Mouse (Mus musculus): ENCODE data around the gene Ccer2.

Gene Ccer2

GRCm38 (mm10) chr7:28756079-28756478 is at the start of gene Ccer2:
Gene Ccer2 (plus strand): TSS chr7:28756174.
- DNase-seq: no peak

GRCm38 (mm10) chr7:28709454-28709853 is 46.5 kb upstream of the Ccer2 start:
- DNase-seq: no peak

GRCm38 (mm10) chr7:28710962-28711361 is 45.0 kb upstream of the Ccer2 start:
- DNase-seq: no peak

GRCm38 (mm10) chr7:28714667-28715066 is 41.3 kb upstream of the Ccer2 start:
- no peak for DNase-seq

- DNase-seq: no peak
These were observed 40.4 kb upstream of the Ccer2 start for GRCm38 (mm10) chr7:28715598-28715997.

GRCm38 (mm10) chr7:28716590-28717281 is 39.2 kb upstream of the Ccer2 start, which contains the start of gene Fbxo17:
Gene Fbxo17 (plus strand): TSS chr7:28716804.
- DNase-seq: peak; percentile 77

GRCm38 (mm10) chr7:28717726-28718125 is 38.2 kb upstream of the Ccer2 start:
- DNase-seq: no peak

- no peak for DNase-seq
These were observed 36.8 kb upstream of the Ccer2 start for GRCm38 (mm10) chr7:28719159-28719558.

- DNase-seq: no peak
These were observed 36.3 kb upstream of the Ccer2 start for GRCm38 (mm10) chr7:28719650-28720049.

- DNase-seq: peak; percentile 42
These were observed 35.0 kb upstream of the Ccer2 start for GRCm38 (mm10) chr7:28720753-28721537.

GRCm38 (mm10) chr7:28722079-28722478 is 33.9 kb upstream of the Ccer2 start:
- no peak for DNase-seq

GRCm38 (mm10) chr7:28724613-28725012 is 31.4 kb upstream of the Ccer2 start:
- no peak for DNase-seq

GRCm38 (mm10) chr7:28726600-28726999 is 29.4 kb upstream of the Ccer2 start:
- peak; percentile 87 for DNase-seq

GRCm38 (mm10) chr7:28727649-28728340 is 28.2 kb upstream of the Ccer2 start:
- DNase-seq: peak; percentile 34

- DNase-seq: peak; percentile 91
These were observed 23.4 kb upstream of the Ccer2 start for GRCm38 (mm10) chr7:28732341-28733142.

GRCm38 (mm10) chr7:28733211-28733610 is 22.8 kb upstream of the Ccer2 start:
- no peak for DNase-seq

GRCm38 (mm10) chr7:28735701-28736100 is 20.3 kb upstream of the Ccer2 start:
- peak; percentile 30 for DNase-seq

GRCm38 (mm10) chr7:28739829-28740228 is 16.1 kb upstream of the Ccer2 start:
- DNase-seq: no peak

GRCm38 (mm10) chr7:28740949-28741348 is 15.0 kb upstream of the Ccer2 start:
- DNase-seq: no peak

- no peak for DNase-seq
These were observed 14.6 kb upstream of the Ccer2 start for GRCm38 (mm10) chr7:28741368-28741708.

- peak; percentile 96 for DNase-seq
These were observed 14.1 kb upstream of the Ccer2 start, which contains the start of the genes Mrps12 and Sars2 for GRCm38 (mm10) chr7:28741709-28742438. Gene Mrps12 (minus strand): TSS chr7:28741820. Gene Sars2 (plus strand): TSS chr7:28741992.

GRCm38 (mm10) chr7:28749935-28750334 is 6.0 kb upstream of the Ccer2 start:
- DNase-seq: no peak

All from lung, postnatal 10 days (tissue).